Mouse (Mus musculus): ENCODE measurements at regions not wholly inside any gene's neighbourhood (a gene's known extent, or its start where the extent isn't known, plus 50 kb on each side); places are given as distances from the start of the nearest gene placed in this dataset.

GRCm38 (mm10) chr10:11648151-11648550 lies 304.9 kb downstream of the Epm2a start:
- TF ChIP-seq POLR2A (IDR thresholded peaks at IDR 0.05; ENCODE audit: extremely low read depth, insufficient read depth, low read length), result no peak
- TF ChIP-seq CTCF (IDR thresholded peaks at IDR 0.05; ENCODE audit: low read depth, low read length), result no peak
